Mouse (Mus musculus) midbrain, embryonic 11.5 days (tissue): ENCODE measurements around the gene B4galnt1. TPM values are rescaled to one million over a fixed set of nuclear protein-coding genes. Genes with fewer than 3 reads are reported as not detected.

Experiments
- ATAC-seq: fragments of 200-750 bp; cut with Nextera tagmentation; 2 replicates; pipeline ENCODE4 v1.8.0; 2017; ENCODE audit warnings: moderate TSS enrichment, moderate library complexity; ENCODE audit not compliant: low FRiP score
- DNase-seq: peaks from one replicate; pipeline ENCODE4 v3.0.0; 2015; ENCODE audit warnings: low spot score; ENCODE audit errors: missing footprints
- H3K27ac ChIP-seq: fragments of 300-500 bp; sonication (generic); 2 replicates; pipeline ENCODE4 v1.5.1; 2014; ENCODE audit warnings: low read depth, low read length
- H3K27me3 ChIP-seq: fragments of 300-500 bp; sonication (generic); 2 replicates; pipeline ENCODE4 v1.6.1; 2014; ENCODE audit warnings: mild to moderate bottlenecking, low read length, moderate library complexity, mixed read lengths; ENCODE audit not compliant: control insufficient read depth, insufficient read depth
- H3K36me3 ChIP-seq: fragments of 300-500 bp; sonication (generic); 2 replicates; pipeline ENCODE4 v1.6.1; 2014; ENCODE audit warnings: mild to moderate bottlenecking, low read length, moderate library complexity, mixed read lengths; ENCODE audit not compliant: control insufficient read depth, insufficient read depth
- H3K4me1 ChIP-seq: fragments of 300-500 bp; sonication (generic); 2 replicates; pipeline ENCODE4 v1.6.1; 2014; ENCODE audit warnings: low read length; ENCODE audit not compliant: control insufficient read depth, insufficient read depth
- H3K4me2 ChIP-seq: fragments of 300-500 bp; sonication (generic); 2 replicates; pipeline ENCODE4 v1.6.1; 2014; ENCODE audit warnings: mild to moderate bottlenecking, moderate library complexity
- H3K4me3 ChIP-seq: fragments of 300-500 bp; sonication (generic); 2 replicates; pipeline ENCODE4 v1.5.1; 2014; ENCODE audit warnings: low read depth, low read length
- H3K9ac ChIP-seq: fragments of 300-500 bp; sonication (generic); 2 replicates; pipeline ENCODE4 v1.6.1; 2014; ENCODE audit warnings: low read length
- H3K9me3 ChIP-seq: fragments of 300-500 bp; sonication (generic); 2 replicates; pipeline ENCODE4 v1.6.1; 2016; ENCODE audit warnings: low read length; ENCODE audit not compliant: control insufficient read depth
- WGBS: fragments of 180-500 bp; shearing (Covaris S2); extraction: QIAGEN DNeasy Blood & Tissue Kit; methylation state at CpG from one replicate; pipeline ENCODE4 v1.1.7; 2014; 5-methylcytosine and 5-hydroxymethylcytosine counted together
- polyA plus RNA-seq: library from polyadenylated mRNA; unstranded; fragments of >200 nt; fragmentation: Nextera tagmentation; extraction: Ambion mirVana; gene quantifications from 2 replicates; pipeline ENCODE4 v1.2.1, GENCODE M21; 2014

Gene B4galnt1
- polyA plus RNA-seq, 1 experiment from 2014 or later: 9.4 TPM

DNA sequence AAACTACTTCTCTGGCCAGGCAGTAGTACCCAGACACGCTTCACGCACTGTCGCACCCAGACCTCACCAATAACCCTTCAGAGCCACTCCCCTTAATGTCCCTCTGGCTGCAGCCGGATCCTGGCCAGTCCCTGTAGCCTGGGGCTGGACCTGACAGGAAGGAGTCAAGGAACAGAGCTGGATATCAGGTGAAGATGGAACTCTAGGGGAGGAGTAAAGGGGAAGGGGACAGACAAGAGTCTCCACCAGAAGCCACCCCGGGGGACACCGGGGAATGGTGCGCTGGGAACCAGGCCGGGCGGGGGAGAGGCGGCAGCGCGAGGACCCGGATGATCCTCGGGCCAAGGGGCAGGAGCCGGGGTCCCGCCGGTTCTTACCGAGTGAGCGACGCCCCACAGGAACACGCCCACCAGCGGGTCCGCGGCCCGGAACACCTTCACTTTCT, 46.0 kb downstream of the B4galnt1 start:
- Histone ChIP-seq H3K4me2 (peak overlapping the region; percentile 90), H3K27ac (no peak overlapping the region), H3K27me3 (no peaks in the 10 kb centered on the region), H3K9me3 (no peaks in the 10 kb centered on the region), H3K4me1 (peaks cover 8% of the 10 kb centered on the region), H3K4me3 (peak overlapping the region; percentile 86), H3K9ac (peak overlapping the region; percentile 86), H3K36me3 (peaks cover 2% of the 10 kb centered on the region; the same call in 1 of the 2 replicates)
- ATAC-seq: peak; percentile 73
- DNase-seq: no peak
- 0% methylated on average over 25 of the region's 25 CpGs for WGBS

DNA sequence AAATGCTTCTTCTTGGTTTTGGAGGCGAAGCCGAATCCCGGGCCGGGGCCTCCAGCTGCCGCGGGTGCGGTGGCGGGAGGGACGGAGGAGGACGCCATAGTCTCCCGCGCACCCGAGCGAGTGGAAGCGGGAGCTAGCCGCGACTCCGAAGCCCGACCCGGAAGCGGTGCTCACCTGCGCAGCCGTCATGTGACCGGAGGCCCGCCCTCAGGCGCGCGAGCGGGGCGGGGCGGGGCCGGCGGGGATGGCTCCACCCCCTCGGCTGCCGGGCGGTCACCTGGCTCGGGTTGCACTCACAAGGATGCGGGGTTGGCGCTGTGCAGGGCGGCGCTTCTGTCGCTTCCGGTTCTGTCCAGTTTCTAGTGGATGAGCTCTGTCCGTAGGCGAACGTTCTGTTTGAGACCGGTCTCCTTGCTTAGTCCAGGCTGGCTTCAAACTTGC, 46.4 kb downstream of the B4galnt1 start, which contains the start of gene Pip4k2c:
TSS of gene Pip4k2c (minus strand) at position 172 of the 441 bp plus-strand sequence.
- no peak within 1 kb of the TSS for H3K27ac ChIP-seq
- no peaks in the 10 kb centered on the region for H3K27me3 ChIP-seq

DNA sequence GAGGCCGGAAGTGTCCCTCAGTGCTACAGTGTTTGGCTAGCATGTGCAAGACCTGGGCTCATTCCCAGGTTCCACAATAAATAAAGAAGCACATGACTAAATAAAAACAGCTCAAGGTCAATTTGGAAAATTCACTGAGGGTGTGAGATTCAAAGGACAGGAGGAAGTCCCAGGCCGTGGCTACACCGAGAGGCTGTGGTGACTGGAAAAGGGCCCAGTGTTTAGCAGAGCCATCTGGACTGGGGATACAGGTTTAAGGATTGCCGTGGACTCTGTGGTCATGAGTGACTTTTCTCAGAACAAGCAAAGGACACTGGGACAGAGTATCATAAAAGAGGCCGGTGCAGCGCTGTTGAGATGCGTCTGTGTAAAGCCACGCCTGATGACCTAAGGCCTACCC, 48.2 kb downstream of the B4galnt1 start:
- DNase-seq (no peak), ATAC-seq (no peak)
- no peak overlapping the region for H3K9ac ChIP-seq
- 91% methylated on average over 8 of the region's 8 CpGs for WGBS
- H3K9me3 ChIP-seq: no peaks in the 10 kb centered on the region
- 0 out of 2 replicates have a peak, but pooled peaks cover 2% of the 10 kb centered on the region for H3K36me3 ChIP-seq
- peaks cover 8% of the 10 kb centered on the region for H3K4me1 ChIP-seq
- no peak overlapping the region for H3K4me3 ChIP-seq
- H3K27me3 ChIP-seq: no peaks in the 10 kb centered on the region
- H3K27ac ChIP-seq: no peak overlapping the region
- no peak overlapping the region for H3K4me2 ChIP-seq

More for the DNA sequence above, 46.4 kb downstream of the B4galnt1 start, which contains the start of gene Pip4k2c:
- H3K4me2 ChIP-seq: peak within 1 kb of the TSS; percentile 90
- peaks cover 2% of the 10 kb centered on the region; the same call in 1 of the 2 replicates for H3K36me3 ChIP-seq
- peaks cover 8% of the 10 kb centered on the region for H3K4me1 ChIP-seq
- peak within 1 kb of the TSS; percentile 86 for H3K9ac ChIP-seq
- H3K4me3 ChIP-seq: peak within 1 kb of the TSS; percentile 86
- DNase-seq (peak; percentile 97), ATAC-seq (peak; percentile 96)
- WGBS: under 1% methylated on average over 46 of the region's 47 CpGs
- no peaks in the 10 kb centered on the region for H3K9me3 ChIP-seq

DNA sequence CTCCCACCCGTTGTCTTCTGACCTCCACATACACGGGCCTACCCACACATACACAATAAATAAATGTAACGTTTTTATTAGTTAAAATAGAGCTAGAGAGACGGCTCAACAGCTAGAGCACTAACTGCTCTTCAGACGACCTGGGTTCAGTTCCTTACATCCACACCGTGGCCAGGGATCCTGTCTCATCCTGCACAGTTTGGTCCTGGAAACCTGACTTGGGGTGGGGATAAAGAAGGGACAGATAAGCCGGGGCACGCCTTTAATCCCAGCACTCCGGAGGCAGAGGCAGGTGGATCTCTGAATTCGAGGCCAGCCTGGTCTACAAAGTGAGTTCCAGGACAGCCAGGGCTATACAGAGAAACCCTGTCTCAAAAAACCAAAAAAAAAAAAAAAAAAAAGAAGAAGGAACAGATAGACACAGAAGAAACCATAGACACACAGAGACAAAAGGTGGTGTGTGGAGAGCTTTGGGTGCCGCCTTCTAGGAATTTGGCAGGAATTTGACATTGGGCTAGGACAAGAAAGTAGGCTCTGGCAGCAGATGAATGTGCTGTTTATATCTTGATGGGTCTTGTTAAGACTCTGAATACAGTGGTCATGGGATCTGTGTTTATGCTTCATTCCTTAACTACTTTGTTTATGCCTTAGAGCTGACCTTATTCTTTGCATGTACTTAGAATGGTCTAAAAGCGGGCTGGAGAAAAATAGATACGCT, 48.8 kb downstream of the B4galnt1 start:
- H3K9ac ChIP-seq: no peak overlapping the region
- H3K4me2 ChIP-seq: no peak overlapping the region
- H3K27ac ChIP-seq: no peak overlapping the region
- 86% methylated on average over 13 of the region's 13 CpGs for WGBS
- no peaks in the 10 kb centered on the region for H3K36me3 ChIP-seq
- no peak for ATAC-seq
- no peak for DNase-seq
- H3K4me3 ChIP-seq: no peak overlapping the region
- H3K9me3 ChIP-seq: no peaks in the 10 kb centered on the region
- H3K27me3 ChIP-seq: no peaks in the 10 kb centered on the region
- H3K4me1 ChIP-seq: peaks cover 8% of the 10 kb centered on the region

DNA sequence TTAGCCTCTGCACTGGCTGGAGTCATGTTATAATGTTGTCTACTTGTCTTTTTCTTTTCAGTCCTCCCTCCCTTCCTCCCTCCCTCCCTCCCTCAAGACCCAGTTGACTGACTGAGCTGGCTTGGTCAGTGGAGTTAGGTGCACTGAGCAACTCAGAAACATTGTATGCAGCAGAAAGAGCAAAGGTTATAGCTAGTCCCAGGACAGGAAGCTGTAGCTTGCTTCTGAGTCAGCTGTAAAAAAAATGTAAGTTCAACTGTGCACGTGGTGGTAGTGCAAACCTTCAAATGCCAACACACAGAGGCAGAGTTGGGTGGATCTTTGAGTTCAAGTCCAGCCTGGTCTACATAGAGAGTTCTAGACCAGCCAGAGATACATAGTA, 49.4 kb downstream of the B4galnt1 start:
- Histone ChIP-seq H3K36me3 (no peaks in the 10 kb centered on the region), H3K27ac (no peak overlapping the region), H3K27me3 (no peaks in the 10 kb centered on the region), H3K9ac (no peak overlapping the region), H3K4me1 (peaks cover 8% of the 10 kb centered on the region), H3K9me3 (no peaks in the 10 kb centered on the region), H3K4me3 (no peak overlapping the region), H3K4me2 (no peak overlapping the region)
- no peak for ATAC-seq
- no peak for DNase-seq
- 82% methylated on average over 1 of the region's 1 CpGs for WGBS

DNA sequence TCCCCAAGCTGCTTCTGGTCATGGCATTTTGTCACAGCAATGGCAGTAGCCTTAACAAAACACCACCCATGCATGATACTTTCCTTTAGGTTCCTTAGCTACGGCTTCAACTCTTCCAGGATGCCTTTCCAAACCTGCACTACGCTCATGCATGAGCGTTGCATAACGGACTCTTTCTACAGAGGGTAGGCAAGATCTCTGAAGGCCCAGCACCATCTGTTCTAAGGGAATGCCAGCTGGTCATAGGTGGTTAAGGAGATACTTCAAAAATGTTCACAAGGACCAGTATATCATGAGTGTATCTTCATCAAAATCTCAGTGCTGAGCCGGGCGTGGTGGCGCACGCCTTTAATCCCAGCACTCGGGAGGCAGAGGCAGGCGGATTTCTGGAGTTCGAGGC, 51.4 kb downstream of the B4galnt1 start:
- DNase-seq: no peak
- Histone ChIP-seq H3K36me3 (no peaks in the 10 kb centered on the region), H3K9me3 (no peaks in the 10 kb centered on the region), H3K4me3 (no peak overlapping the region), H3K27me3 (no peaks in the 10 kb centered on the region), H3K4me1 (no peaks in the 10 kb centered on the region), H3K27ac (no peak overlapping the region), H3K9ac (no peak overlapping the region), H3K4me2 (no peak overlapping the region)
- no peak for ATAC-seq
- 95% methylated on average over 11 of the region's 11 CpGs for WGBS

DNA sequence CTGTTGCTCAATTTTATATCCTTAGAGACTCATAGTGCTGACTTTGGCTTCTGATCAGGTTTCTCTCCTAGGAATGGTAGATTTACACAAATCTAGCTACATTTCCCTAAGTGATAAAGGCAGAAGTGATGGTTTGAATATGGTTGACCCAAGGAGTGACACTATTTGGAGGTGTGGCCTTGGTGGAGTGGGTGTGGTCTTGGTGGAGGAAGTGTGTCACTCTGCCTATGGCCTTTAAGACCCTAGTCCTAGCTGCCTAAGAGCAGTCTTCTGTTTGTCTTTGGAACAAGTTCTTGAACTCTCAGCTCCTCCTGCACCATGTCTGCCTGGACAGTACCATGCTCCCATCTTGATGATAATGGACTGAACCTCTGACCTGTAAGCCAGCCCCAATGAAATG, 52.2 kb downstream of the B4galnt1 start:
- H3K4me1 ChIP-seq: no peaks in the 10 kb centered on the region
- H3K9ac ChIP-seq: no peak overlapping the region
- no peak for DNase-seq
- H3K4me2 ChIP-seq: no peak overlapping the region
- no peaks in the 10 kb centered on the region for H3K27me3 ChIP-seq
- no peaks in the 10 kb centered on the region for H3K36me3 ChIP-seq
- no peak overlapping the region for H3K4me3 ChIP-seq
- ATAC-seq: no peak
- no peak overlapping the region for H3K27ac ChIP-seq
- no peaks in the 10 kb centered on the region for H3K9me3 ChIP-seq

DNA sequence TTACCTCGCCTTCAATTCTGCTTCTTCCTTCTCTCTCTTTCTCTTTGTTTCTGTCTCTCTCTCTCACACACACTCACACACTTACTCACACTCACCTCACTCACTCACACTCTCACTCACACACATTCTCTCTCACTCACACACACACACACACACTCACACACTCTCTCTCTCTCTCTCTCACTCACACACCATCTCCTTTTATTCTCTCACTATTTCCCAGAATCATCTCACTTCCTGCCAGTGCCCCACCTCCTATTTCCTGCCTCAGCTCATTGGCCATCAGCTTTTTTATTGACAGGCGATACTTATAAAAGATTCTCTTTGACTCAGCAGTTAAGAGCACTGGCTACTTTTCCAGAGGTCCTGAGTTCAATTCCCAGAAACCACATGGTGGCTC, 53.3 kb downstream of the B4galnt1 start:
- H3K4me2 ChIP-seq: no peak overlapping the region
- no peaks in the 10 kb centered on the region for H3K4me1 ChIP-seq
- ATAC-seq: no peak
- H3K9me3 ChIP-seq: no peaks in the 10 kb centered on the region
- H3K4me3 ChIP-seq: no peak overlapping the region
- no peak overlapping the region for H3K27ac ChIP-seq
- DNase-seq: no peak
- H3K36me3 ChIP-seq: no peaks in the 10 kb centered on the region
- 89% methylated on average over 2 of the region's 2 CpGs for WGBS
- no peaks in the 10 kb centered on the region for H3K27me3 ChIP-seq
- no peak overlapping the region for H3K9ac ChIP-seq
